Mouse (Mus musculus) limb, embryonic 15.5 days (tissue): ENCODE data around the gene Fcrlb. TPM values are rescaled to one million over a fixed set of nuclear protein-coding genes. Genes with fewer than 3 reads are reported as not detected.

Experiments used
- ATAC-seq: fragments of 200-750 bp; cut with Nextera tagmentation; 2 replicates; pipeline ENCODE4 v1.8.0; 2017; ENCODE audit warnings: low read depth, moderate TSS enrichment; ENCODE audit not compliant: insufficient number of reproducible peaks, low FRiP score, low TSS enrichment
- H3K27ac ChIP-seq: fragments of 300-500 bp; sonication (generic); 2 replicates; pipeline ENCODE4 v1.5.1; 2015; ENCODE audit warnings: moderate library complexity, mild to moderate bottlenecking, inconsistent platforms
- H3K27me3 ChIP-seq: fragments of 300-500 bp; sonication (generic); 2 replicates; pipeline ENCODE4 v1.6.1; 2015; ENCODE audit warnings: inconsistent platforms
- H3K36me3 ChIP-seq: fragments of 300-500 bp; sonication (generic); 2 replicates; pipeline ENCODE4 v1.6.1; 2015; ENCODE audit warnings: inconsistent platforms
- H3K4me1 ChIP-seq: fragments of 300-500 bp; sonication (generic); 2 replicates; pipeline ENCODE4 v1.6.1; 2015; ENCODE audit warnings: inconsistent platforms
- H3K4me2 ChIP-seq: fragments of 300-500 bp; sonication (generic); 2 replicates; pipeline ENCODE4 v1.6.1; 2015; ENCODE audit warnings: mild to moderate bottlenecking, inconsistent platforms
- H3K4me3 ChIP-seq: fragments of 300-500 bp; sonication (generic); 2 replicates; pipeline ENCODE4 v1.5.1; 2015; ENCODE audit warnings: mild to moderate bottlenecking, inconsistent platforms
- H3K9ac ChIP-seq: fragments of 300-500 bp; sonication (generic); 2 replicates; pipeline ENCODE4 v1.6.1; 2015; ENCODE audit warnings: inconsistent platforms
- H3K9me3 ChIP-seq: fragments of 300-500 bp; sonication (generic); 2 replicates; pipeline ENCODE4 v1.6.1; 2016; ENCODE audit warnings: inconsistent platforms
- WGBS: fragments of 180-500 bp; shearing (Covaris S2); methylation state at CpG from one replicate; pipeline ENCODE4 v1.1.7; 2015; 5-methylcytosine and 5-hydroxymethylcytosine counted together
- polyA plus RNA-seq: library from polyadenylated mRNA; unstranded; fragments of >200 nt; fragmentation: Nextera tagmentation; extraction: Ambion mirVana; gene quantifications from 2 replicates; pipeline ENCODE4 v1.2.1, GENCODE M21; 2015

The Fcrlb gene
- polyA plus RNA-seq, 1 experiment from 2014 or later: 0.15 TPM

GRCm38 (mm10) chr1:170865406-170865805 is 47.3 kb downstream of the Fcrlb start:
- Histone ChIP-seq H3K4me2 (no peak overlapping the region), H3K9ac (no peak overlapping the region), H3K27me3 (no peaks in the 10 kb centered on the region), H3K4me3 (no peak overlapping the region), H3K9me3 (no peaks in the 10 kb centered on the region), H3K36me3 (no peaks in the 10 kb centered on the region), H3K27ac (no peak overlapping the region), H3K4me1 (peaks cover 7% of the 10 kb centered on the region; the same call in 1 of the 2 replicates)
- no peak for ATAC-seq
- WGBS: 87% methylated on average over 5 of the region's 5 CpGs

- WGBS: 78% methylated on average over 3 of the region's 3 CpGs
- Histone ChIP-seq H3K27ac (no peak overlapping the region), H3K27me3 (no peaks in the 10 kb centered on the region), H3K4me1 (peaks cover 7% of the 10 kb centered on the region; the same call in 1 of the 2 replicates), H3K36me3 (no peaks in the 10 kb centered on the region), H3K4me2 (no peak overlapping the region), H3K4me3 (no peak overlapping the region), H3K9me3 (no peaks in the 10 kb centered on the region), H3K9ac (no peak overlapping the region)
- no peak for ATAC-seq
These were observed 48.0 kb downstream of the Fcrlb start for GRCm38 (mm10) chr1:170864754-170865153.

- Histone ChIP-seq H3K4me2 (no peak overlapping the region), H3K27ac (no peak overlapping the region)
- ATAC-seq: no peak
These were observed 48.5 kb downstream of the Fcrlb start for GRCm38 (mm10) chr1:170864234-170864633.

GRCm38 (mm10) chr1:170863033-170863432 is 49.7 kb downstream of the Fcrlb start:
- Histone ChIP-seq H3K27me3 (no peaks in the 10 kb centered on the region), H3K4me3 (no peak overlapping the region), H3K9ac (no peak overlapping the region), H3K9me3 (no peaks in the 10 kb centered on the region), H3K4me1 (peaks cover 7% of the 10 kb centered on the region; the same call in 1 of the 2 replicates), H3K4me2 (no peak overlapping the region), H3K36me3 (no peaks in the 10 kb centered on the region), H3K27ac (no peak overlapping the region)
- 60% methylated on average over 4 of the region's 4 CpGs for WGBS
- ATAC-seq: no peak

More at GRCm38 (mm10) chr1:170864234-170864633, 48.5 kb downstream of the Fcrlb start:
- H3K4me1 ChIP-seq: peaks cover 7% of the 10 kb centered on the region; the same call in 1 of the 2 replicates
- H3K36me3 ChIP-seq: no peaks in the 10 kb centered on the region
- no peak overlapping the region for H3K4me3 ChIP-seq
- no peaks in the 10 kb centered on the region for H3K9me3 ChIP-seq
- H3K9ac ChIP-seq: no peak overlapping the region
- H3K27me3 ChIP-seq: no peaks in the 10 kb centered on the region

- Histone ChIP-seq H3K4me3 (no peak overlapping the region), H3K36me3 (no peaks in the 10 kb centered on the region), H3K27ac (no peak overlapping the region), H3K27me3 (no peaks in the 10 kb centered on the region), H3K4me2 (no peak overlapping the region), H3K4me1 (peaks cover 7% of the 10 kb centered on the region; the same call in 1 of the 2 replicates), H3K9ac (no peak overlapping the region), H3K9me3 (no peaks in the 10 kb centered on the region)
- ATAC-seq: no peak
- 78% methylated on average over 3 of the region's 3 CpGs for WGBS
These were observed 50.4 kb downstream of the Fcrlb start for GRCm38 (mm10) chr1:170862435-170862717.

GRCm38 (mm10) chr1:170861671-170862434 is 50.9 kb downstream of the Fcrlb start:
- no peaks in the 10 kb centered on the region for H3K9me3 ChIP-seq
- peaks cover 3% of the 10 kb centered on the region; the same call in 1 of the 2 replicates for H3K4me1 ChIP-seq
- no peaks in the 10 kb centered on the region for H3K27me3 ChIP-seq
- H3K27ac ChIP-seq: no peak overlapping the region
- no peaks in the 10 kb centered on the region for H3K36me3 ChIP-seq
- WGBS: 79% methylated on average over 13 of the region's 13 CpGs
- no peak overlapping the region for H3K4me3 ChIP-seq
- no peak for ATAC-seq
- no peak overlapping the region for H3K4me2 ChIP-seq
- no peak overlapping the region for H3K9ac ChIP-seq

GRCm38 (mm10) chr1:170858872-170859271 is 53.9 kb downstream of the Fcrlb start:
- Histone ChIP-seq H3K9me3 (no peaks in the 10 kb centered on the region), H3K9ac (no peak overlapping the region), H3K4me2 (no peak overlapping the region), H3K4me1 (no peaks in the 10 kb centered on the region), H3K36me3 (no peaks in the 10 kb centered on the region), H3K4me3 (no peak overlapping the region), H3K27me3 (no peaks in the 10 kb centered on the region), H3K27ac (no peak overlapping the region)
- ATAC-seq: no peak
- WGBS: 84% methylated on average over 2 of the region's 2 CpGs

GRCm38 (mm10) chr1:170857369-170857768 is 55.4 kb downstream of the Fcrlb start:
- Histone ChIP-seq H3K4me3 (no peak overlapping the region), H3K4me2 (no peak overlapping the region), H3K4me1 (no peaks in the 10 kb centered on the region), H3K27me3 (no peaks in the 10 kb centered on the region), H3K9me3 (no peaks in the 10 kb centered on the region), H3K36me3 (peaks cover 4% of the 10 kb centered on the region; the same call in 1 of the 2 replicates), H3K27ac (no peak overlapping the region), H3K9ac (no peak overlapping the region)
- ATAC-seq: no peak
- WGBS: 78% methylated on average over 2 of the region's 2 CpGs

Other genes starting within 250 kb of the Fcrlb start
- 8.3 and 8.6 TPM in 2 replicates for gene Atf6, start 45.2 kb downstream of the Fcrlb start, polyA plus RNA-seq
- 0.43 and 0.76 TPM in 2 replicates for gene Gm26620, start 27.9 kb downstream of the Fcrlb start, polyA plus RNA-seq
- gene Dusp12, start 27.4 kb downstream of the Fcrlb start, polyA plus RNA-seq: 44.5 and 48.3 TPM in 2 replicates
- gene Fcrla, start 14.6 kb upstream of the Fcrlb start, polyA plus RNA-seq: 0.22 TPM in 1 of 2 replicates, not detected in the other
- 3.2 and 3.8 TPM in 2 replicates for gene Fcgr2b, start 63.6 kb upstream of the Fcrlb start, polyA plus RNA-seq
- 1.0 and 1.1 TPM in 2 replicates for gene Fcgr4, start 106.0 kb upstream of the Fcrlb start, polyA plus RNA-seq
- 25.9 and 32.2 TPM in 2 replicates for gene Fcgr3, start 152.0 kb upstream of the Fcrlb start, polyA plus RNA-seq
- gene Cfap126, start 201.0 kb upstream of the Fcrlb start, polyA plus RNA-seq: 1.1 and 2.2 TPM in 2 replicates
- gene Sdhc, start 237.7 kb upstream of the Fcrlb start, polyA plus RNA-seq: 235 and 256 TPM in 2 replicates
- gene Mpz, start 237.8 kb upstream of the Fcrlb start, polyA plus RNA-seq: 6.8 and 9.3 TPM in 2 replicates